Mouse (Mus musculus): ENCODE data around the gene Mbtps1. TPM values are rescaled to one million over a fixed set of nuclear protein-coding genes. Genes with fewer than 3 reads are reported as not detected.

Gene Mbtps1
- total RNA-seq, 2 experiments from 2014 or later: 54.0 to 54.7 TPM

GRCm38 (mm10) chr8:119510471-119510870 lies 48.1 kb downstream of the Mbtps1 start:
- DNase-seq: no peak

GRCm38 (mm10) chr8:119506106-119506505 lies 52.4 kb downstream of the Mbtps1 start:
- intact Hi-C loops (cut with DNase I): no loop called here
- DNase-seq: no peak

More at GRCm38 (mm10) chr8:119510471-119510870, 48.1 kb downstream of the Mbtps1 start:
- intact Hi-C loops (cut with DNase I): no loop called here

- DNase-seq: no peak
- intact Hi-C loops (cut with DNase I): no loop called here
These were observed 53.0 kb downstream of the Mbtps1 start for GRCm38 (mm10) chr8:119505488-119505887.

- intact Hi-C loops (cut with DNase I): no loop called here
- DNase-seq: no peak
These were observed 55.3 kb downstream of the Mbtps1 start for GRCm38 (mm10) chr8:119503191-119503767.

- no peak for DNase-seq
- intact Hi-C loops (cut with DNase I): no loop called here
These were observed 56.4 kb downstream of the Mbtps1 start for GRCm38 (mm10) chr8:119502111-119502510.

- intact Hi-C loops (cut with DNase I): no loop called here
- no peak for DNase-seq
These were observed 56.9 kb downstream of the Mbtps1 start, which contains the start of gene Slc38a8 for GRCm38 (mm10) chr8:119501598-119501997. TSS of gene Slc38a8 (minus strand) at chr8:119501698.

GRCm38 (mm10) chr8:119499836-119500235 lies 58.7 kb downstream of the Mbtps1 start:
- intact Hi-C loops (cut with DNase I): no loop called here
- DNase-seq: no peak

GRCm38 (mm10) chr8:119496848-119497247 lies 61.7 kb downstream of the Mbtps1 start:
- intact Hi-C loops (cut with DNase I): loop anchor here (1.0 kb wide), 2 partner anchors 51 to 85 kb away; partner anchors contain the start of gene Necab2
- DNase-seq: peak; percentile 55 to 68

- intact Hi-C loops (cut with DNase I): no loop called here
- DNase-seq: no peak
These were observed 71.4 kb downstream of the Mbtps1 start for GRCm38 (mm10) chr8:119487093-119487492.

- intact Hi-C loops (cut with DNase I): no loop called here
- no peak for DNase-seq
These were observed 74.2 kb downstream of the Mbtps1 start for GRCm38 (mm10) chr8:119484145-119484896.

GRCm38 (mm10) chr8:119478684-119479083 lies 79.9 kb downstream of the Mbtps1 start:
- DNase-seq: no peak
- intact Hi-C loops (cut with DNase I): no loop called here

- DNase-seq: no peak
- intact Hi-C loops (cut with DNase I): no loop called here
These were observed 90.4 kb downstream of the Mbtps1 start for GRCm38 (mm10) chr8:119468091-119468490.

- intact Hi-C loops (cut with DNase I): no loop called here
- no peak for DNase-seq
These were observed 91.7 kb downstream of the Mbtps1 start for GRCm38 (mm10) chr8:119466794-119467193.

GRCm38 (mm10) chr8:119466105-119466504 lies 92.4 kb downstream of the Mbtps1 start:
- intact Hi-C loops (cut with DNase I): no loop called here
- no peak for DNase-seq

- intact Hi-C loops (cut with DNase I): no loop called here
These were observed 94.8 kb downstream of the Mbtps1 start for GRCm38 (mm10) chr8:119463709-119464108.

GRCm38 (mm10) chr8:119461356-119461755 lies 97.2 kb downstream of the Mbtps1 start:
- intact Hi-C loops (cut with DNase I): no loop called here
- no peak for DNase-seq

More at GRCm38 (mm10) chr8:119463709-119464108, 94.8 kb downstream of the Mbtps1 start:
- DNase-seq: peak in 1 of 2 experiments; percentile 20

- peak; percentile 25 to 53 for DNase-seq
- intact Hi-C loops (cut with DNase I): no loop called here
These were observed 98.8 kb downstream of the Mbtps1 start for GRCm38 (mm10) chr8:119459724-119460123.

Other genes starting within 250 kb of the Mbtps1 start
- 100 to 1,000 TPM; 159 to 166 TPM for gene Hsbp1, start 214.2 kb downstream of the Mbtps1 start, total RNA-seq (2021)
- gene Mlycd, start 163.9 kb downstream of the Mbtps1 start, total RNA-seq (2021): 100 to 1,000 TPM; 102 to 110 TPM
- gene Osgin1, start 124.6 kb downstream of the Mbtps1 start, total RNA-seq (2021): 1 to 10 TPM; 1.3 to 2.5 TPM
- not detected for gene Necab2, start 112.0 kb downstream of the Mbtps1 start, total RNA-seq (2021)
- gene Slc38a8, start 57.0 kb downstream of the Mbtps1 start, total RNA-seq (2021): not detected
- 10 to 100 TPM; 17.9 to 20.7 TPM for gene Hsdl1, start 16.4 kb upstream of the Mbtps1 start, total RNA-seq (2021)
- under 1 TPM in 1 of 2 experiments, not detected in 1; 0.12 TPM for gene Dnaaf1, start 16.5 kb upstream of the Mbtps1 start, total RNA-seq (2021)
- 1 to 10 TPM; 4.0 to 4.2 TPM for gene Taf1c, start 46.5 kb upstream of the Mbtps1 start, total RNA-seq (2021)
- not detected for gene Adad2, start 54.0 kb upstream of the Mbtps1 start, total RNA-seq (2021)
- gene Kcng4, start 76.9 kb upstream of the Mbtps1 start, total RNA-seq (2021): under 1 TPM; 0.10 to 0.33 TPM
- gene Wfdc1, start 107.6 kb upstream of the Mbtps1 start, total RNA-seq (2021): 10 to 100 TPM; 48.2 to 51.1 TPM
- gene Atp2c2, start 141.3 kb upstream of the Mbtps1 start, total RNA-seq (2021): under 1 TPM; 0.17 TPM
- gene Tldc1, start 219.7 kb upstream of the Mbtps1 start, total RNA-seq (2021): 10 to 100 TPM; 11.6 to 14.6 TPM

Data from heart, postnatal 14 days (tissue).